Mouse (Mus musculus): ENCODE measurements at regions not wholly inside any gene's neighbourhood (a gene's known extent, or its start where the extent isn't known, plus 50 kb on each side); places are given as distances from the start of the nearest gene placed in this dataset.

GRCm38 (mm10) chr11:113028235-113028919, 246.4 kb downstream of the Sox9 start:
- DNase-seq (ENCODE audit: low spot score in 2 of 2) = no peak

- no peak for DNase-seq (ENCODE audit: low spot score in 2 of 2)
Measured at GRCm38 (mm10) chr11:113031405-113031804, 249.4 kb downstream of the Sox9 start.

- DNase-seq (ENCODE audit: low spot score in 2 of 2) = no peak
Measured at GRCm38 (mm10) chr11:113032487-113033228, 250.6 kb downstream of the Sox9 start.

- DNase-seq (ENCODE audit: low spot score in 2 of 2) = no peak
Measured at GRCm38 (mm10) chr11:113034911-113035310, 252.9 kb downstream of the Sox9 start.

DNA sequence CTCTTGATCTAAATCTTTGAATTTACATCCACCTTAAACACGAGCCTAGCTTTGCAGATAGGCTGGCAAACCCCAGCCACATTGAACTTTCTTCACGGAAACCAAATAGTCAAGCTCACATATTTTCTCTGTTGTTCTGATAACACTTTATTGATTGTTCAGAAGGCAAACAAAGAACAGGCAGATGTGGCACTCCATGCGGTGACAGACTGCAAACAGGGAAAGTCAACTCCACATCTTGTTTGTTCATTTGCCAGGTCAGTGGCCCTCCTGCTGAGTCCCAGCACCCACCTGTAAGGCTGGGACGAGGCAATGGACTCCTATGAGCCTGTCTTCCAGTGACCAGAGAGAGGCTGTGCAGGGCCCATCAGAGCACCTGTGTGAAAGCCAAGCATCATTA, 255.7 kb downstream of the Sox9 start:
- DNase-seq (ENCODE audit: low spot score in 2 of 2) = no peak

DNA sequence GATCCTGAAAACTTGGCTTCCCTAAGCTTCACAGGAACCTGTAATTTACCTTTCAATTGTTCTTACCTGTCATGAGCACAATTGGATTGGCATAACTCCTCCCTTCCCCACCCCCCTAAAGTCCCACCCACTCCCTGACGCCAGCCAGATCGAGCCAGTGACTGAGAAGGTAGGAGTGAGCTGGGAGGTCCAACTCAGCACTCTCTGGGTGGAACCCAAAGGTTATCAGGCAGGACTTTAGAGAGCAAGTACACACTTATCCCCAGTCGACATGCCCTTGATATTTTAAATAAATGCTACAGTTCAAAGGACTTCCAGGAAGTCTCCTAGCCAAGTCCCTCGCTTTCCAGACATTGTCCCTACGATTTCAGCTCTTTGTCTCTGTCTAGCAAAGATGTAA, 260.7 kb downstream of the Sox9 start:
- no peak for DNase-seq (ENCODE audit: low spot score in 2 of 2)

DNA sequence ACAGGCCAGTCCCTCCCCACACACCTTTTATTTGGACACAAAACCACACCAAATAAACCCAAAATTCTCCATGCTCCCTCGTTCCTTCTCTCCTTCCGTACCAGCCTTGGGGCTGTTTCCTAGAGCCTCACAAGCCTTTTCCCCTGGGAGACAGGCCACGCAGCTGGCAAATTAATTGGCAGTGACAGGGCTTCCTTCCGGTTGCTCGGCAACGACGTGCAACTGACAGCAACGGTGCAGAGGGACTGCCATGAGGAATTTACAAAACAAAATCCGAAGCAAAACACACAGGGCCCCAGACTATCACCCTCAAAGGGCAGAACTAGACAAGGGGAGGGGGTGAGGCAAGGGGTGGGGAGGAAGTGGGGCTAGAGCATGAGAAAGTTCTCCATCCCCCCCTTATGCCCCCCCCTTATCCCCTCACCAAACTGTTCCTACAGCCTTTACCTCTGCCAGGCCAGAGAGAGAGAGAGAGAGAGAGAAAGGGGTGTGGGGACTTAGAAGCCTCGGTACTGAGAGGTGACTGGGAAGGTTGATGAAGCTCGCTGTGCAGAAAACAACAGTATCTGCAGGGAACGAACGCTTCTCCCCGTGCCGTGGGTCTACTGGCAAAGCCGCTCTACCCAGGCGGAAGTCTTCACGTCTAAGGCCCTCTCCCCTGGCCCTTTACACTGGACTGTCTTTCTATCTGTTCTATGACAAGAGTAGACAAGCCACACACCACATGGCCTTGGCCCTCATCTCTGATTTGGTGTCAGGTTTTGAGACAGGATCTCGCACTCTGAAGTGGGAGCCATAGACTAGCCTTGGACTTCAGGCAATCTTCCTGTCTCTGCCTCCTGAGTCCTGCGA, 264.4 kb downstream of the Sox9 start:
- no peak for DNase-seq (ENCODE audit: low spot score in 2 of 2)

DNA sequence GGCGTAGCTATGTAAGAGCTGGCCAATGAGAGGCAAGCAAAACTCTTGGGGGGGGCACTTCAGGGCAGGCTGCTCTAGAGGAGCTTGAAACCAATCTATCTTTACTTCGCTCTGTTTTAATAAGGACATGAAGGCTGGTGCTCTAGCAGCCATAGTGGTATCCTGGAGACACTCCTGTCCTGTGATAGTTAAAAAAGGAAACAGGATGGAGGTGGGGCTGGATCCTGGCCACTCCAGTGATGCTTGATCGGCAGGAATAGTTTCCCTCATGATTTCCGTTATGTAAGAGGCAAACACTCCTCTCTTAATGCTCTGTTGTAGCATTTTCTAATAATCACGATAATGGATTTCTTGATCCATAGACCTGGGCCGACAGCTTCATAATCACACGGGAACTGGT, 266.1 kb downstream of the Sox9 start:
- no peak for DNase-seq (ENCODE audit: low spot score in 2 of 2)

- no peak for DNase-seq (ENCODE audit: low spot score in 2 of 2)
Measured at GRCm38 (mm10) chr11:113049593-113049992, 267.6 kb downstream of the Sox9 start.

- DNase-seq (ENCODE audit: low spot score in 2 of 2) = no peak
Measured at GRCm38 (mm10) chr11:113052536-113052935, 270.5 kb downstream of the Sox9 start.

GRCm38 (mm10) chr11:113056042-113056632, 274.1 kb downstream of the Sox9 start:
- no peak for DNase-seq (ENCODE audit: low spot score in 2 of 2)

GRCm38 (mm10) chr11:113056824-113057223, 274.8 kb downstream of the Sox9 start:
- DNase-seq (ENCODE audit: low spot score in 2 of 2) = no peak

DNA sequence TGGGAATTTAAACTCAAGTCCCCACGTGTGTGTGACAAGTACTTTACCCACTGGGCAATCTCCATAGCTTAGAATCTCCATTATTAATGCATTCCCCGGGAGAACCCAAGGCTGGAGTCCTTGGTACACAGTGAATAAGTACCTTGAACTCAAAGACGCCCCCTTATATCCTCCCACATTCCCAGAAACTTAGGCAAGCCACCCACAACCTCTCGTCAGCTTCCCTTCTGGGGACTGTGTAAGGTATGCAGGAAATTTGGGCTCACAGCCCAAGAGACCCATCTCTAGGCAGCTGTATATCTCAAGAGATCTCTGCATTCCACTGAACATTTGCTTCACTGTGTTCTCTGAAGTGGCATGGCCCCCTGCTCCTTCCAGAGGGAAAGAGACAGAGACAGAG, 288.3 kb downstream of the Sox9 start:
- no peak for DNase-seq (ENCODE audit: low spot score in 2 of 2)

GRCm38 (mm10) chr11:113071942-113072341, 289.9 kb downstream of the Sox9 start:
- DNase-seq (ENCODE audit: low spot score in 2 of 2) = no peak

GRCm38 (mm10) chr11:113074328-113074727, 292.3 kb downstream of the Sox9 start:
- no peak for DNase-seq (ENCODE audit: low spot score in 2 of 2)

DNA sequence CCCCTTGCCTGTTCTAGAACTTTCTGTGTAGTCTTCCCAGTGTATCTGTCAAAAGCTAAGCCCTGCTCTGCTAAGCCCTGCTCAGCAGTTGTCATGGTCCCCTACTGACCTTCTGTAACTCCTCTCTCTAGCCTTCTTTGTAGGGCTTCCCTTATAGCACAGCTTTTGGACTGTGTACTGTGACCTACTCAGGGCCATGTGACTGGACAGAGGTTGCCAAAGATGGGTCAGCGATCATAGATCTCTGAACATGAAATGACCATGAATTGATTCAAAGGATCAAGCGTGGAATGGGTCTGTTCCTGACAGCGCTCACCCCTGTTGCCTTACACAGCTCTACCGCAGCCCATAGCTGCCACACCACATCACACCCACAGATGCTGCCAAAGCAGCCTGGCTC, 294.3 kb downstream of the Sox9 start:
- DNase-seq (ENCODE audit: low spot score in 2 of 2) = no peak

- no peak for DNase-seq (ENCODE audit: low spot score in 2 of 2)
Measured at GRCm38 (mm10) chr11:113080311-113080710, 298.3 kb downstream of the Sox9 start.

DNA sequence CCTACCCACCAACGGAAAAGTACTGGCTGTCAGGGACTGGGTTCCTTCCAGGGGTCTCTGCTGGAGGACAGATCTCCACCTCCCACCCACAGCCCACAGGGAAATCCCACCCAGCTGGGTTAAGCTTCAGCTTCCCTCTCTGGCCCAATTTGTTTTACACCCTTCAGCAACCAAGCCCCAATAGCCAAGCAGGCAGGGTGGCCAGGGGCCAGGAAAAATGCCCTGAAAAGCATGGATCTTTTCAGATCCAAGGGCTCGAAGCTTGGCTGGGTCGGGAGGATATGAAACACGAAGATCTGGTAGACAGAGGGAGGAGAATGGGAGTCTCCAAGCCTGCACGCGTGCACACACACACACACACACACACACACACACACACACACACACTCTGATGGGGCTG, 302.4 kb downstream of the Sox9 start:
- DNase-seq (ENCODE audit: low spot score in 2 of 2) = no peak

DNA sequence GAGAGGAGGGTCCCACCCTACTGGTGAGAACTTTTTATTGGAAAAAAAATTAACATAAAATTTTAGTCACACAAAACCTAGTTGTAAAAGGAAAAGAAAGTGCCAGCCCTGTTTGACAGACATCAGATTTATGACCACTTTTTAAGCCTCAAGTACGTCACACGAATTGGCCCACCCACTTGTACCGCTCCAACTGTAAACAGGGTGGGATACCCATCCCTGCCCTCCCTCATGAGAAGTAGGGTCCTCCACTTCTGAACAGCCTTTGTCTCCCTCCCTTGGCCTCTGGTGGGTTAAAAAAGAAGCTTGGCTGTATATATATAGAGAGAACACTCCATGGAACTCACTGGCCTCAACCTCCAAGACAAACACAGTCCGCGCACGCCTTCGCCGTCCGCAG, 303.5 kb downstream of the Sox9 start:
- no peak for DNase-seq (ENCODE audit: low spot score in 2 of 2)

- no peak for DNase-seq (ENCODE audit: low spot score in 2 of 2)
Measured at GRCm38 (mm10) chr11:113087084-113087483, 305.1 kb downstream of the Sox9 start.

DNA sequence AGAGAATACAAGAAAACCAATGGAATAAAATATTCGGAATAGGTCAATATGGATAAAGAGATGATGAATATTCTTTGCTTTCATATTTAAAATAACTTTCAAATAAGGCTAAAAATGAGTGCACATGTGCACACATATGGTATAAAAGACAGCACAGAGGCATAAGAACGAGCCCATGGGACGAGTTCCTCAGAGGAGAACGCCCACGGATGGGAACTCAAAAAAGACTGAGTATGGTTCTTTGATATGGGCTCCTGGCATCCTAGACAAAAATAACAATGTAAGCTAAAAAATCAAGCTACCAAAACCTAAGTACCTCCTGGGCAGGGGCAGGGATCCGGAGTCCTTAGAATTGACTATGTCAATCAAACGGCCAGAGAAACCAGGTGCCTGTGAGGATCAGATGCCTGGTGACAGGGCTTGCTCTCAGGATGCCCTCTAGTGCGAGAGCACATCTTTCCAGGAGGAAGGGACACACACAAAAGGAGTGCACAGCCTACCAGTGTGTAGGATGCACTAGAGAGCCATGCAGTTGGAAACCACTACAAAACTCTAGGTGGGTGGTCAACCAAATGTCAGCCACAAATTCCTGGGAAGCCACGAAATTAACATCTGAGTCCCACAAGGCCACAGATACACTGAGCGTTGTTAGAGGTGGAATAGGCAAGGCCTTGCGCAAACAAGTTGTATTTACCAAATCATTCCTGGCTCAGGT, 307.8 kb downstream of the Sox9 start:
- no peak for DNase-seq (ENCODE audit: low spot score in 2 of 2)
